Mouse (Mus musculus): Measurements from ENCODE around the gene Hoxd8. TPM values are rescaled to one million over a fixed set of nuclear protein-coding genes. Genes with fewer than 3 reads are reported as not detected.

Gene Hoxd8
- total RNA-seq, 1 experiment: 1.2 TPM

- no peak for DNase-seq (ENCODE audit: low read depth, low spot score)
- in situ Hi-C loops (cut with MboI; ENCODE audit: low sequenced_read_pairs in 2 of 2, unreplicated experiment in 2 of 2): loop anchor here (10.0 to 25.0 kb wide), 3 partner anchors 604 to 1392 kb away; partner anchors contain the start of gene Sp9 (in 1 of the 2)
- peaks cover 0 to 3% of the 10 kb centered on the region in 2 experiments; a peak in 1 of 4 replicates for H3K4me1 ChIP-seq (ENCODE audit: control insufficient read depth in 2 of 2, insufficient read depth in 2 of 2, low read length in 2 of 2, poor library complexity in 1 of 2)
- no peaks in the 10 kb centered on the region for H3K36me3 ChIP-seq (ENCODE audit: control insufficient read depth, insufficient read depth, low read length, poor library complexity, severe bottlenecking)
- TF ChIP-seq HCFC1 (IDR thresholded peaks at IDR 0.05; ENCODE audit: borderline replicate concordance, insufficient read depth, low read length) (no peak), CHD2 (IDR thresholded peaks at IDR 0.05; ENCODE audit: low read depth, low read length) (no peak), ZNF384 (IDR thresholded peaks at IDR 0.05; ENCODE audit: low read depth, low read length) (no peak), ZC3H11A (IDR thresholded peaks at IDR 0.05; ENCODE audit: borderline replicate concordance, low read depth, low read length) (no peak), MAFK (IDR thresholded peaks at IDR 0.05; ENCODE audit: insufficient read depth, low read depth, low read length) (no peak)
- H3K27ac ChIP-seq (ENCODE audit: insufficient read depth, low read depth, low read length, poor library complexity, severe bottlenecking): no peak overlapping the region
- no peaks in the 10 kb centered on the region for H3K9me3 ChIP-seq (ENCODE audit: control insufficient read depth, insufficient read depth, low read depth, low read length)
- H3K9ac ChIP-seq (ENCODE audit: insufficient read depth, low read depth, low read length, poor library complexity, severe bottlenecking): no peak overlapping the region
- H3K4me3 ChIP-seq (ENCODE audit: insufficient read depth in 1 of 2, low read depth in 1 of 2, low read length in 2 of 2, poor library complexity in 1 of 2, severe bottlenecking in 1 of 2): no peak overlapping the region
These were observed 38.0 kb upstream of the Hoxd8 start for GRCm38 (mm10) chr2:74666411-74666810.

- 0 out of 4 replicates have a peak overlapping the region, but pooled peaks of 1 of the 2 experiments have one; percentile 10 for H3K4me3 ChIP-seq (ENCODE audit: insufficient read depth in 1 of 2, low read depth in 1 of 2, low read length in 2 of 2, poor library complexity in 1 of 2, severe bottlenecking in 1 of 2)
- no peak overlapping the region for H3K27ac ChIP-seq (ENCODE audit: insufficient read depth, low read depth, low read length, poor library complexity, severe bottlenecking)
- no peaks in the 10 kb centered on the region for H3K9me3 ChIP-seq (ENCODE audit: control insufficient read depth, insufficient read depth, low read depth, low read length)
- TF ChIP-seq MAFK (IDR thresholded peaks at IDR 0.05; ENCODE audit: insufficient read depth, low read depth, low read length): no peak
- TF ChIP-seq HCFC1 (IDR thresholded peaks at IDR 0.05; ENCODE audit: borderline replicate concordance, insufficient read depth, low read length): no peak
- TF ChIP-seq ZNF384 (IDR thresholded peaks at IDR 0.05; ENCODE audit: low read depth, low read length): no peak
- no peak for TF ChIP-seq CHD2 (IDR thresholded peaks at IDR 0.05; ENCODE audit: low read depth, low read length)
- TF ChIP-seq ZC3H11A (IDR thresholded peaks at IDR 0.05; ENCODE audit: borderline replicate concordance, low read depth, low read length): no peak
- DNase-seq (ENCODE audit: low read depth, low spot score): no peak
- H3K9ac ChIP-seq (ENCODE audit: insufficient read depth, low read depth, low read length, poor library complexity, severe bottlenecking): no peak overlapping the region
- in situ Hi-C loops (cut with MboI; ENCODE audit: low sequenced_read_pairs in 2 of 2, unreplicated experiment in 2 of 2): loop anchor here (10.0 to 25.0 kb wide), 3 partner anchors 605 to 1393 kb away; partner anchors contain the start of gene Sp9 (in 1 of the 2)
- peaks cover 0 to 3% of the 10 kb centered on the region in 2 experiments; a peak in 1 of 4 replicates for H3K4me1 ChIP-seq (ENCODE audit: control insufficient read depth in 2 of 2, insufficient read depth in 2 of 2, low read length in 2 of 2, poor library complexity in 1 of 2)
- H3K36me3 ChIP-seq (ENCODE audit: control insufficient read depth, insufficient read depth, low read length, poor library complexity, severe bottlenecking): no peaks in the 10 kb centered on the region
These were observed 37.1 kb upstream of the Hoxd8 start for GRCm38 (mm10) chr2:74667191-74667841.

GRCm38 (mm10) chr2:74667842-74668357, 36.5 kb upstream of the Hoxd8 start, which contains the start of gene Hoxd13:
Gene Hoxd13, plus strand, starts transcription at chr2:74668310.
- peak within 1 kb of the TSS; percentile 68 for H3K9ac ChIP-seq (ENCODE audit: insufficient read depth, low read depth, low read length, poor library complexity, severe bottlenecking)
- peak within 1 kb of the TSS; percentile 39 to 65; a peak in 3 of 4 replicates for H3K4me3 ChIP-seq (ENCODE audit: insufficient read depth in 1 of 2, low read depth in 1 of 2, low read length in 2 of 2, poor library complexity in 1 of 2, severe bottlenecking in 1 of 2)
- DNase-seq (ENCODE audit: low read depth, low spot score): no peak
- in situ Hi-C loops (cut with MboI; ENCODE audit: low sequenced_read_pairs in 2 of 2, unreplicated experiment in 2 of 2): loop anchor here (10.0 to 25.0 kb wide), 3 partner anchors 606 to 1393 kb away; partner anchors contain the start of gene Sp9 (in 1 of the 2)
- no peak within 1 kb of the TSS for H3K27ac ChIP-seq (ENCODE audit: insufficient read depth, low read depth, low read length, poor library complexity, severe bottlenecking)
- no peaks in the 10 kb centered on the region for H3K9me3 ChIP-seq (ENCODE audit: control insufficient read depth, insufficient read depth, low read depth, low read length)
- H3K4me1 ChIP-seq (ENCODE audit: control insufficient read depth in 2 of 2, insufficient read depth in 2 of 2, low read length in 2 of 2, poor library complexity in 1 of 2): peaks cover 0 to 3% of the 10 kb centered on the region in 2 experiments; a peak in 1 of 4 replicates
- TF ChIP-seq ZC3H11A (IDR thresholded peaks at IDR 0.05; ENCODE audit: borderline replicate concordance, low read depth, low read length) (no peak), ZNF384 (IDR thresholded peaks at IDR 0.05; ENCODE audit: low read depth, low read length) (no peak), MAFK (IDR thresholded peaks at IDR 0.05; ENCODE audit: insufficient read depth, low read depth, low read length) (no peak), HCFC1 (IDR thresholded peaks at IDR 0.05; ENCODE audit: borderline replicate concordance, insufficient read depth, low read length) (no peak), CHD2 (IDR thresholded peaks at IDR 0.05; ENCODE audit: low read depth, low read length) (no peak)
- H3K36me3 ChIP-seq (ENCODE audit: control insufficient read depth, insufficient read depth, low read length, poor library complexity, severe bottlenecking): no peaks in the 10 kb centered on the region

GRCm38 (mm10) chr2:74668370-74669229, 35.8 kb upstream of the Hoxd8 start:
- H3K27ac ChIP-seq (ENCODE audit: insufficient read depth, low read depth, low read length, poor library complexity, severe bottlenecking): no peak overlapping the region
- DNase-seq (ENCODE audit: low read depth, low spot score): no peak
- peaks cover 0 to 3% of the 10 kb centered on the region in 2 experiments; a peak in 1 of 4 replicates for H3K4me1 ChIP-seq (ENCODE audit: control insufficient read depth in 2 of 2, insufficient read depth in 2 of 2, low read length in 2 of 2, poor library complexity in 1 of 2)

More at GRCm38 (mm10) chr2:74668370-74669229, 35.8 kb upstream of the Hoxd8 start:
- in situ Hi-C loops (cut with MboI; ENCODE audit: low sequenced_read_pairs in 2 of 2, unreplicated experiment in 2 of 2): loop anchor here (10.0 to 25.0 kb wide), 3 partner anchors 606 to 1394 kb away; partner anchors contain the start of gene Sp9 (in 1 of the 2)
- Histone ChIP-seq H3K9ac (ENCODE audit: insufficient read depth, low read depth, low read length, poor library complexity, severe bottlenecking) (peak overlapping the region; percentile 68), H3K36me3 (ENCODE audit: control insufficient read depth, insufficient read depth, low read length, poor library complexity, severe bottlenecking) (no peaks in the 10 kb centered on the region), H3K4me3 (ENCODE audit: insufficient read depth in 1 of 2, low read depth in 1 of 2, low read length in 2 of 2, poor library complexity in 1 of 2, severe bottlenecking in 1 of 2) (peak overlapping the region; percentile 39 to 65; a peak in 3 of 4 replicates), H3K9me3 (ENCODE audit: control insufficient read depth, insufficient read depth, low read depth, low read length) (no peaks in the 10 kb centered on the region)
- TF ChIP-seq MAFK (IDR thresholded peaks at IDR 0.05; ENCODE audit: insufficient read depth, low read depth, low read length) (no peak), HCFC1 (IDR thresholded peaks at IDR 0.05; ENCODE audit: borderline replicate concordance, insufficient read depth, low read length) (no peak), ZNF384 (IDR thresholded peaks at IDR 0.05; ENCODE audit: low read depth, low read length) (no peak), ZC3H11A (IDR thresholded peaks at IDR 0.05; ENCODE audit: borderline replicate concordance, low read depth, low read length) (no peak), CHD2 (IDR thresholded peaks at IDR 0.05; ENCODE audit: low read depth, low read length) (no peak)

Data from ES-E14 (cell line).